Mouse (Mus musculus) forebrain, embryonic 16.5 days (tissue): ENCODE data around the gene Gsx2. TPM values are rescaled to one million over a fixed set of nuclear protein-coding genes. Genes with fewer than 3 reads are reported as not detected.

Experiments
- ATAC-seq: fragments of 200-750 bp; cut with Nextera tagmentation; 2 replicates; pipeline ENCODE4 v1.8.0; 2017; ENCODE audit warnings: mild to moderate bottlenecking, moderate library complexity
- H3K27ac ChIP-seq: fragments of 300-500 bp; sonication (generic); 2 replicates; pipeline ENCODE4 v1.5.1; 2014; ENCODE audit warnings: low read length, control low read depth
- H3K27me3 ChIP-seq: fragments of 300-500 bp; sonication (generic); replicated peaks from 2 replicates; pipeline ENCODE4 v1.6.1; 2014; ENCODE audit warnings: low read length; ENCODE audit not compliant: control insufficient read depth, insufficient read depth
- H3K36me3 ChIP-seq: fragments of 300-500 bp; sonication (generic); 2 replicates; pipeline ENCODE4 v1.6.1; 2014; ENCODE audit not compliant: control insufficient read depth, insufficient read depth
- H3K4me1 ChIP-seq: fragments of 300-500 bp; sonication (generic); replicated peaks from 2 replicates; pipeline ENCODE4 v1.6.1; 2014; ENCODE audit warnings: low read length; ENCODE audit not compliant: control insufficient read depth, insufficient read depth
- H3K4me2 ChIP-seq: fragments of 300-500 bp; sonication (generic); 2 replicates; pipeline ENCODE4 v1.6.1; 2014; ENCODE audit warnings: mild to moderate bottlenecking, low read length, control low read depth
- H3K4me3 ChIP-seq: fragments of 300-500 bp; sonication (generic); replicated peaks from 2 replicates; pipeline ENCODE4 v1.5.1; 2014; ENCODE audit warnings: mild to moderate bottlenecking, low read length, control low read depth
- H3K9ac ChIP-seq: fragments of 300-500 bp; sonication (generic); replicated peaks from 2 replicates; pipeline ENCODE4 v1.6.1; 2014; ENCODE audit warnings: low read depth, low read length, control low read depth
- H3K9me3 ChIP-seq: fragments of 300-500 bp; sonication (generic); 2 replicates; pipeline ENCODE4 v1.6.1; 2016; ENCODE audit warnings: low read length; ENCODE audit not compliant: control insufficient read depth
- WGBS: fragments of 180-500 bp; shearing (Covaris S2); extraction: QIAGEN DNeasy Blood & Tissue Kit; methylation state at CpG from one replicate; pipeline ENCODE4 v1.1.7; 2014; 5-methylcytosine and 5-hydroxymethylcytosine counted together
- polyA plus RNA-seq: library from polyadenylated mRNA; unstranded; fragments of >200 nt; fragmentation: Nextera tagmentation; extraction: Ambion mirVana; gene quantifications from 2 replicates; pipeline ENCODE4 v1.2.1, GENCODE M21; 2015

Gsx2 gene
- polyA plus RNA-seq, 1 experiment from 2014 or later: 3.3 TPM

GRCm38 (mm10) chr5:75084393-75084870, 9.0 kb downstream of the Gsx2 start:
- H3K27ac ChIP-seq: no peak overlapping the region
- H3K9ac ChIP-seq: no peak overlapping the region
- 0 out of 2 replicates have a peak, but pooled peaks have one; percentile 4 for ATAC-seq
- peaks cover 61% of the 10 kb centered on the region for H3K27me3 ChIP-seq
- no peaks in the 10 kb centered on the region for H3K9me3 ChIP-seq
- H3K4me2 ChIP-seq: peak overlapping the region; percentile 32
- no peaks in the 10 kb centered on the region for H3K36me3 ChIP-seq
- WGBS: under 1% methylated on average over 8 of the region's 8 CpGs
- no peak overlapping the region for H3K4me3 ChIP-seq
- peaks cover 29% of the 10 kb centered on the region for H3K4me1 ChIP-seq

GRCm38 (mm10) chr5:75084871-75085520, 9.6 kb downstream of the Gsx2 start:
- Histone ChIP-seq H3K36me3 (no peaks in the 10 kb centered on the region), H3K4me3 (peak overlapping the region; percentile 6; the same call in 1 of the 2 replicates), H3K9ac (no peak overlapping the region), H3K27me3 (peaks cover 55% of the 10 kb centered on the region), H3K9me3 (no peaks in the 10 kb centered on the region), H3K4me1 (peaks cover 29% of the 10 kb centered on the region), H3K27ac (no peak overlapping the region), H3K4me2 (peak overlapping the region; percentile 28)
- under 1% methylated on average over 25 of the region's 25 CpGs for WGBS
- peak; percentile 60 for ATAC-seq

- H3K36me3 ChIP-seq: no peaks in the 10 kb centered on the region
- no peak overlapping the region for H3K9ac ChIP-seq
- peak; percentile 22 for ATAC-seq
- H3K4me1 ChIP-seq: peaks cover 29% of the 10 kb centered on the region
- peak overlapping the region; percentile 28 for H3K4me2 ChIP-seq
- H3K9me3 ChIP-seq: no peaks in the 10 kb centered on the region
- H3K4me3 ChIP-seq: no peak overlapping the region
- WGBS: under 1% methylated on average over 17 of the region's 17 CpGs
- H3K27ac ChIP-seq: no peak overlapping the region
- H3K27me3 ChIP-seq: peaks cover 50% of the 10 kb centered on the region
Observed at GRCm38 (mm10) chr5:75085521-75085875, 10.1 kb downstream of the Gsx2 start.

GRCm38 (mm10) chr5:75085906-75086305, 10.5 kb downstream of the Gsx2 start:
- H3K4me3 ChIP-seq: no peak overlapping the region
- H3K27ac ChIP-seq: no peak overlapping the region
- no peak for ATAC-seq
- no peak overlapping the region for H3K9ac ChIP-seq
- peaks cover 29% of the 10 kb centered on the region for H3K4me1 ChIP-seq
- H3K9me3 ChIP-seq: no peaks in the 10 kb centered on the region
- H3K4me2 ChIP-seq: no peak overlapping the region
- no peaks in the 10 kb centered on the region for H3K36me3 ChIP-seq
- peaks cover 49% of the 10 kb centered on the region for H3K27me3 ChIP-seq
- WGBS: 27% methylated on average over 4 of the region's 4 CpGs

GRCm38 (mm10) chr5:75106511-75106910, 31.1 kb downstream of the Gsx2 start:
- 45% methylated on average over 3 of the region's 3 CpGs for WGBS
- Histone ChIP-seq H3K4me3 (no peak overlapping the region), H3K4me2 (no peak overlapping the region), H3K4me1 (no peaks in the 10 kb centered on the region), H3K27ac (no peak overlapping the region), H3K36me3 (no peaks in the 10 kb centered on the region), H3K9me3 (peaks cover 2% of the 10 kb centered on the region; the same call in 1 of the 2 replicates), H3K27me3 (no peaks in the 10 kb centered on the region), H3K9ac (no peak overlapping the region)
- ATAC-seq: 0 out of 2 replicates have a peak, but pooled peaks have one; percentile 43

GRCm38 (mm10) chr5:75109368-75109767, 34.0 kb downstream of the Gsx2 start:
- Histone ChIP-seq H3K9me3 (peaks cover 2% of the 10 kb centered on the region; the same call in 1 of the 2 replicates), H3K36me3 (no peaks in the 10 kb centered on the region), H3K4me2 (no peak overlapping the region), H3K9ac (no peak overlapping the region), H3K4me3 (no peak overlapping the region), H3K27ac (no peak overlapping the region), H3K27me3 (no peaks in the 10 kb centered on the region), H3K4me1 (no peaks in the 10 kb centered on the region)
- ATAC-seq: no peak
- WGBS: 74% methylated on average over 5 of the region's 5 CpGs

- Histone ChIP-seq H3K36me3 (no peaks in the 10 kb centered on the region), H3K9ac (no peak overlapping the region)
- WGBS: 47% methylated on average over 5 of the region's 5 CpGs
Observed at GRCm38 (mm10) chr5:75111781-75112180, 36.4 kb downstream of the Gsx2 start.

GRCm38 (mm10) chr5:75118840-75119239, 43.4 kb downstream of the Gsx2 start:
- no peaks in the 10 kb centered on the region for H3K9me3 ChIP-seq
- no peak overlapping the region for H3K9ac ChIP-seq
- no peak overlapping the region for H3K4me3 ChIP-seq
- no peaks in the 10 kb centered on the region for H3K27me3 ChIP-seq
- H3K4me2 ChIP-seq: no peak overlapping the region
- H3K36me3 ChIP-seq: no peaks in the 10 kb centered on the region
- 67% methylated on average over 7 of the region's 7 CpGs for WGBS
- no peaks in the 10 kb centered on the region for H3K4me1 ChIP-seq
- H3K27ac ChIP-seq: no peak overlapping the region
- ATAC-seq: no peak

More at GRCm38 (mm10) chr5:75111781-75112180, 36.4 kb downstream of the Gsx2 start:
- Histone ChIP-seq H3K4me3 (no peak overlapping the region), H3K4me1 (no peaks in the 10 kb centered on the region), H3K4me2 (no peak overlapping the region), H3K9me3 (peaks cover 2% of the 10 kb centered on the region; the same call in 1 of the 2 replicates), H3K27me3 (no peaks in the 10 kb centered on the region), H3K27ac (no peak overlapping the region)
- no peak for ATAC-seq

GRCm38 (mm10) chr5:75121646-75122045, 46.2 kb downstream of the Gsx2 start:
- Histone ChIP-seq H3K4me2 (no peak overlapping the region), H3K4me3 (no peak overlapping the region), H3K27ac (peak overlapping the region; percentile 41), H3K27me3 (no peaks in the 10 kb centered on the region), H3K36me3 (no peaks in the 10 kb centered on the region), H3K4me1 (no peaks in the 10 kb centered on the region), H3K9ac (no peak overlapping the region), H3K9me3 (no peaks in the 10 kb centered on the region)
- ATAC-seq: 0 out of 2 replicates have a peak, but pooled peaks have one; percentile 43
- 33% methylated on average over 5 of the region's 5 CpGs for WGBS
